In genomic region chr5:134221708-134222150, GRCm38 (mm10) we compare ENCODE assay signal across 9 mouse cellular contexts. TPM values are rescaled to one million over a fixed set of nuclear protein-coding genes. Genes with fewer than 3 reads are reported as not detected.
A peak's percentile ranks its signal among the peaks of the same experiment; 100 is the strongest.
DNase-seq lines count a peak whose midpoint lies in the region; ATAC-seq and TF ChIP-seq lines count a peak whose summit lies in the region.
"Had no signal": no experiment of that assay in that cellular context is flagged by ENCODE, and none has a peak within 500 bp of the region (broad histone marks: within the 10 kb centered on the region; RNA-seq: fewer than 3 reads in every experiment).

No protein-coding gene starts in this region.

- H3K36me3 ChIP-seq in thymus, adult 2 months (ENCODE audit: control insufficient read depth, insufficient read depth, low read length) = no peaks in the 10 kb centered on the region
- H3K36me3 ChIP-seq in liver, postnatal 0 days (replicated peaks; ENCODE audit: insufficient read depth, low read length) = peaks cover 14% of the 10 kb centered on the region

- peak; percentile 35; the same call in 1 of the 2 replicates for ATAC-seq in liver, postnatal 0 days
- no peak for ATAC-seq in activated CD4-positive, CD25-positive, alpha-beta regulatory T cell, adult 4 months

- 50% methylated on average over 36 of the region's 36 CpGs for WGBS in thymus, adult 2 months
- 20% methylated on average over 36 of the region's 36 CpGs for WGBS in liver, postnatal 0 days (ENCODE audit: insufficient replicate concordance)

- TF ChIP-seq POLR2A in thymus, adult 2 months (IDR thresholded peaks at IDR 0.05; ENCODE audit: control insufficient read depth, extremely low read depth, insufficient read depth, low read length, poor library complexity) = no peak

- peak overlapping the region; percentile 41; the same call in 1 of the 2 replicates for H3K9ac ChIP-seq in liver, postnatal 0 days (replicated peaks)

- no peaks in the 10 kb centered on the region for H3K27me3 ChIP-seq in thymus, adult 2 months (ENCODE audit: control insufficient read depth, insufficient read depth, low read length)
- H3K27me3 ChIP-seq in liver, postnatal 0 days (ENCODE audit: insufficient read depth, low read length) = peaks cover 7% of the 10 kb centered on the region; the same call in 1 of the 2 replicates

- peaks cover 30% of the 10 kb centered on the region for H3K4me1 ChIP-seq in thymus, adult 2 months (replicated peaks; ENCODE audit: control insufficient read depth, insufficient read depth, low read length)
- peaks cover 10% of the 10 kb centered on the region for H3K4me1 ChIP-seq in liver, postnatal 0 days (ENCODE audit: insufficient read depth)

- DNase-seq in adrenal gland, postnatal 10 days = peak; percentile 22
- no peak for DNase-seq in adrenal gland, postnatal 14 days
- DNase-seq in thymus, postnatal 4 days = peak; percentile 45
- no peak for DNase-seq in thymus, adult 2 months
- DNase-seq in liver, postnatal 0 days = no peak
- no peak for DNase-seq in right cerebral cortex, adult 2 months (ENCODE audit: low spot score in 2 of 2)
- DNase-seq in left cerebral cortex, adult 2 months (ENCODE audit: extremely low spot score in 1 of 2, low spot score in 2 of 2) = no peak
- DNase-seq: right cerebral cortex, postnatal 14 days had no signal

- peak overlapping the region; percentile 65 for H3K4me2 ChIP-seq in liver, postnatal 0 days (ENCODE audit: low read depth, low read length)

- H3K27ac ChIP-seq in thymus, adult 2 months (ENCODE audit: control insufficient read depth, insufficient read depth, low read length) = no peak overlapping the region
- no peak overlapping the region for H3K27ac ChIP-seq in liver, postnatal 0 days (ENCODE audit: low read depth)
- H3K27ac ChIP-seq in left cerebral cortex, adult 2 months = no peak overlapping the region

- no peak for TF ChIP-seq EP300 in liver, postnatal 0 days (IDR thresholded peaks at IDR 0.05; ENCODE audit: low read depth)

- intact Hi-C loops in left cerebral cortex, adult 2 months (cut with DNase I) = no loop called here

- no peak overlapping the region for H3K4me3 ChIP-seq in thymus, adult 2 months (ENCODE audit: control insufficient read depth, insufficient read depth, low read length)
- peak overlapping the region; percentile 30 for H3K4me3 ChIP-seq in liver, postnatal 0 days (ENCODE audit: low read depth, low read length)
- no peak overlapping the region for H3K4me3 ChIP-seq in left cerebral cortex, adult 2 months

- no peaks in the 10 kb centered on the region; the same call in 1 of the 2 replicates for H3K9me3 ChIP-seq in liver, postnatal 0 days (ENCODE audit: low read length)

- TF ChIP-seq CTCF in thymus, adult 2 months (IDR thresholded peaks at IDR 0.05; ENCODE audit: borderline replicate concordance, control insufficient read depth, extremely low read depth, insufficient read depth, low read length, poor library complexity) = no peak
- no peak for TF ChIP-seq CTCF in liver, postnatal 0 days (IDR thresholded peaks at IDR 0.05; ENCODE audit: low read depth)
- TF ChIP-seq CTCF in left cerebral cortex, adult 2 months (IDR thresholded peaks at IDR 0.05) = no peak

RNA-seq across cellular contexts. Expression of gene Ncf1, which starts 7.7 kb away (rescaled TPM):
- 10 to 100 TPM in 1 of 2 experiments, 1 to 10 TPM in 1; 8.4 to 10.2 TPM for total RNA-seq in adrenal gland, postnatal 10 days (2021)
- total RNA-seq in adrenal gland, postnatal 14 days (2021) = 8.1 and 12.4 TPM in 2 replicates
- polyA plus RNA-seq in thymus, adult 2 months (2012; rRNA removed) = 28.6 and 35.9 TPM in 2 replicates
- 24.4 and 26.0 TPM in 2 replicates for polyA plus RNA-seq in liver, postnatal 0 days (2015; fragmentation: Nextera tagmentation; extraction: Ambion mirVana)
- polyA plus RNA-seq in activated CD4-positive, CD25-positive, alpha-beta regulatory T cell, adult 4 months (2017; shearing (Covaris generic)) = 10 to 100 TPM; 12.4 to 15.2 TPM
- total RNA-seq in left cerebral cortex, adult 2 months (2021) = 10 to 100 TPM in 1 of 2 experiments, 1 to 10 TPM in 1; 8.1 to 10.2 TPM

RNA-seq across cellular contexts. Expression of gene Gtf2ird2, which starts 37.9 kb away (rescaled TPM):
- total RNA-seq in adrenal gland, postnatal 10 days (2021) = 10 to 100 TPM in 1 of 2 experiments, 1 to 10 TPM in 1; 7.4 to 12.0 TPM
- total RNA-seq in adrenal gland, postnatal 14 days (2021) = 8.8 and 10.2 TPM in 2 replicates
- 9.7 and 9.9 TPM in 2 replicates for polyA plus RNA-seq in thymus, adult 2 months (2012; rRNA removed)
- 1.8 and 2.1 TPM in 2 replicates for polyA plus RNA-seq in liver, postnatal 0 days (2015; fragmentation: Nextera tagmentation; extraction: Ambion mirVana)
- polyA plus RNA-seq in activated CD4-positive, CD25-positive, alpha-beta regulatory T cell, adult 4 months (2017; shearing (Covaris generic)) = 1 to 10 TPM; 2.6 to 5.8 TPM
- 10 to 100 TPM; 17.7 to 20.1 TPM for total RNA-seq in left cerebral cortex, adult 2 months (2021)

RNA-seq across cellular contexts. Expression of gene Rcc1l, which starts 45.2 kb away (rescaled TPM):
- 10 to 100 TPM; 26.6 to 29.4 TPM for total RNA-seq in adrenal gland, postnatal 10 days (2021)
- 27.6 and 27.7 TPM in 2 replicates for total RNA-seq in adrenal gland, postnatal 14 days (2021)
- 18.0 and 20.4 TPM in 2 replicates for polyA plus RNA-seq in thymus, adult 2 months (2012; rRNA removed)
- 10.2 and 10.8 TPM in 2 replicates for polyA plus RNA-seq in liver, postnatal 0 days (2015; fragmentation: Nextera tagmentation; extraction: Ambion mirVana)
- polyA plus RNA-seq in activated CD4-positive, CD25-positive, alpha-beta regulatory T cell, adult 4 months (2017; shearing (Covaris generic)) = 1 to 10 TPM; 2.1 to 2.4 TPM
- 10 to 100 TPM; 15.4 to 19.2 TPM for total RNA-seq in left cerebral cortex, adult 2 months (2021)

Comparison
In these comparisons a context has a peak if more than half of its experiments do, and no peak if none do; other contexts are left out.
1. DNase-seq: peak in adrenal gland, postnatal 10 days (single experiment) and thymus, postnatal 4 days (single experiment); none in adrenal gland, postnatal 14 days (single experiment), thymus, adult 2 months (single experiment), liver, postnatal 0 days (single experiment), right cerebral cortex, adult 2 months (0 of 2) and left cerebral cortex, adult 2 months (0 of 2).